Mouse (Mus musculus) bone marrow, adult 2 months (tissue): ENCODE results near the gene 4933434E20Rik. TPM values are rescaled to one million over a fixed set of nuclear protein-coding genes. Genes with fewer than 3 reads are reported as not detected.

Experiments
- H3K27ac ChIP-seq: fragments of 200-500 bp; 2 replicates; pipeline ENCODE4 v1.5.1; 2012; ENCODE audit warnings: low read depth, mild to moderate bottlenecking, control low read depth, inconsistent platforms, low read length; ENCODE audit not compliant: control insufficient read depth, poor library complexity, insufficient read depth
- H3K4me1 ChIP-seq: fragments of 200-500 bp; 2 replicates; pipeline ENCODE4 v1.6.1; 2011; ENCODE audit warnings: low read length; ENCODE audit not compliant: control insufficient read depth, insufficient read depth
- H3K4me3 ChIP-seq: fragments of 200-500 bp; replicated peaks from 2 replicates; pipeline ENCODE3; 2011; ENCODE audit warnings: mild to moderate bottlenecking, low read depth, low read length, control low read depth; ENCODE audit not compliant: control insufficient read depth
- CTCF ChIP-seq: fragments of 200-500 bp; IDR thresholded peaks from 2 replicates; pipeline ENCODE4 v1.5.1; 2011; ENCODE audit warnings: low read length, control low read depth; ENCODE audit not compliant: control insufficient read depth, insufficient read depth
- POLR2A ChIP-seq: fragments of 200-500 bp; IDR thresholded peaks from 2 replicates; pipeline ENCODE4 v1.6.1; 2011; ENCODE audit warnings: low read depth, mild to moderate bottlenecking, control low read depth, low read length, borderline replicate concordance; ENCODE audit not compliant: control insufficient read depth
- WGBS: fragments of 180-500 bp; shearing (Covaris S2); methylation state at CpG from one replicate; pipeline ENCODE4 v1.1.7; 2018; 5-methylcytosine and 5-hydroxymethylcytosine counted together
- polyA plus RNA-seq: library from polyadenylated mRNA; stranded (reverse); fragments of >200 nt; gene quantifications from 2 replicates; pipeline ENCODE4 v1.2.4, GENCODE M21; 2011; ENCODE audit warnings: low replicate concordance; ENCODE audit not compliant: missing spikeins, insufficient read depth, insufficient read length

4933434E20Rik gene
- 31.4 and 49.9 TPM in 2 replicates for polyA plus RNA-seq

DNA sequence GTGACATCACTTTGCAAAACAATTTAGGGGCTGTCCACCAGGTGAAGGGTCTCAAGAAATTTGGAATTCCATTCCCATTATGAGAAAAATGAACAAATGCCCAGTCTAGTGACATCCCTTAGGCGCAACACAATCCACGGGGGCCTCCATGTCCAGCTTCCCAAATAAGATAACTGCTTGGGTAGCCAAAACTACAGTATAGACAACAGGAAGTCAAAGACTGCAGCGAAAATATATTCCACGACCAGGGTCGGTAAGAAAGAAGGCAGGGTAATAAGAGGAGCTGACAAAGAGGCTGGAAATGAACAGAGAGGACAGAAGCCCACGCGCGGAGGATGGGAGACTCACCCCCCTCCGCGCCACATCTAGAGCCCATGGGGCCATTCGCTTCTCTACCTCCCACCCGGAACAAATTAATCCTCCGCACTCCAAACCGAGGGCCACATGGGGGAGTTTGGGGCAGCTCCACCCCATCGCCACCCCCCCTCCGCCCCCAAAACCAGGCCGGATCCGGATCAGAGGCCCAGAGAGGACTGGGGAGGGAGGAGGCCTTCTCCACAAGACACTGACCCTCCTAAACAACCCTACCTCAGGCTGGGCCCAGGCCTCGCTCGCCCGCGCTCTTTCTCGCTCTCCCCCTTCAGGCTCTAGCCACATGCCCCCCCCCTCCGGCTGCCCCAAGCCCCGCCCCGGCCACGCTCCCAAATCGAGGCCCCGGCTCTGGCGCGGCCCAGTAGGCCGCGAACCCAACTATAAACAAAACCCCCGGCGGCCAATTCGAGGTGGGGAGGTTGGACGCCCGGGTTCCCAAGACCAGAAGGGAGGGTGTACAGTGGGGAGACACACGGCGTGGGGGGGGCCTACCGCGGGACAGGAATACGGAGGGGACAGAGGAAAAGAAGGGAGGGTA is at the start of gene 4933434E20Rik:
Gene 4933434E20Rik (plus strand): TSS at position 196 of the 910 bp plus-strand sequence.
- Histone ChIP-seq H3K4me3 (peak within 1 kb of the TSS; percentile 98), H3K4me1 (no peaks in the 10 kb centered on the region; the same call in 1 of the 2 replicates), H3K27ac (peak within 1 kb of the TSS; percentile 85)
- WGBS, result under 1% methylated on average over 43 of the region's 43 CpGs
- TF ChIP-seq CTCF (no peak), POLR2A (no peak)

DNA sequence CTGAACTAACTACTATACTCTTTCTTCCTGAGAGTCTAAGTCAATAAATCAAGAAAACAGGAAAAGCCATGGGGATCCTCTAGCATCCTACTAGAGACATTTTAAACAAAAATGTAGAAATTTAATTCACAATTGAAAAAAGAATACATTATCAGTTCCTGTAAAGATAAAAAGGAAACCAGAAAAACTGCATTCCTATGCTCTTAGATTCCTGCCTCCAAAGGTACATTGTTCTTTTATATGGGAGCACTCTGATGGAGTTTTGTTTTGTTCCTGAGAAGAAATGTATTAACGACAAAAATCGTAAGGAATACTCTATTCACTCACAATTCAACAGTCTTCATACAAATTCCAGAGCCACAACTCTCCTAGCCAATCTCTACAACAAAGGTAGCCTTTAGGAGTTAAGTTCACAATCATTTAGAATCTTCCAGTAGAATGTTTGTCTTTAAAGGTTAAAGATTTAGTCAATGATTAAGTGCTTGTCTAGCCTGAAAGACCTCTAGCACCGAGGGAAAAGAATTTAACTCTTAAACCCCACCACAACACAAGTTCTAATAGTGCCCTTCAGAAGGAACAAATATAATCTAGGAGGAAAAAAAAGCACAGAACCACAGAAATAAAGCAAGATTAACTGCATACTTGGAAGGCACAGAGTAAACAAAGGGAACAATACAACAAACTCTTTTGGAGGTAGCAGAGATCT is 47.2 kb upstream of the 4933434E20Rik start:
- Histone ChIP-seq H3K4me1 (no peaks in the 10 kb centered on the region), H3K27ac (no peak overlapping the region), H3K4me3 (no peak overlapping the region)
- WGBS, result 78% methylated on average over 3 of the region's 3 CpGs
- TF ChIP-seq CTCF, result no peak
- TF ChIP-seq POLR2A, result no peak

DNA sequence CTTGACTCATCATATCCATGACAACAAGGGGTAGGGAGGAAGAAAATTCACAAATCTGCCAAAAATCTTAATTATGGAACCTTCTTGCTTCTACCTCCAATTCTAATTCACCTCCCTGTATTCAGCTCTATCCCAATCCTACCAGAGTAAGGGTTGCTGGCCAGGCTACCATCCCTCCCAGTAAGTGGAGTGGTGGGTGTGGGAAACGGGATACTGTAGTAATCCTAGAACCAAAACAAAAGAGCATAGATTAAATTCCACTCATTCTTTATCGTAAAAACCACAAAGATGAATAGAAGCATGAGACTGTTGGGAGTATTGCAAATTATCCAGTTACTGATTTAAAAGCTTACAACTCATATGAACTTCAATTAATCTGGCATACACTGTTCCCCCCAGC is 41.1 kb upstream of the 4933434E20Rik start:
- Histone ChIP-seq H3K27ac (no peak overlapping the region), H3K4me1 (no peaks in the 10 kb centered on the region), H3K4me3 (no peak overlapping the region)
- TF ChIP-seq CTCF, result no peak
- no peak for TF ChIP-seq POLR2A
- WGBS, result 88% methylated on average over 2 of the region's 2 CpGs

DNA sequence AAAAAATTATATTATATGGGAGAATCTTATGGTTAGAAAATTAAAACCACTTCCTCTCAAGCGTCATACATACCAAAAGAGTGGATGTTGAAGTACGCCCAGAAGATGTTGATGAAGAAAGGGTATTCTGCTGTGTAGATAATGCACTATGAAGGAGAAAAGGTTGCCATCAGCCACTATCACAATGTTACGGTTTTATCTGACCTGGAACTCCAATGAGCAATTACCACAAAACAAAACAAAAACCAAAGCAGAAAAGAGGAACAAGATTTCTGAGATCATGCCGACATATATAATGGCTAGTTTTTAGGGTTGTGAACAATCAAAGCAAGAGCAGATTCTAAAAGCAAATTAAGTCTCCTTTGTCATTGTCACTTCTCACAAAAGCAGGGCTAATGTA is 34.8 kb upstream of the 4933434E20Rik start:
- no peak for TF ChIP-seq POLR2A
- TF ChIP-seq CTCF, result no peak
- Histone ChIP-seq H3K4me1 (no peaks in the 10 kb centered on the region), H3K4me3 (no peak overlapping the region), H3K27ac (no peak overlapping the region)
- 41% methylated on average over 4 of the region's 4 CpGs for WGBS

DNA sequence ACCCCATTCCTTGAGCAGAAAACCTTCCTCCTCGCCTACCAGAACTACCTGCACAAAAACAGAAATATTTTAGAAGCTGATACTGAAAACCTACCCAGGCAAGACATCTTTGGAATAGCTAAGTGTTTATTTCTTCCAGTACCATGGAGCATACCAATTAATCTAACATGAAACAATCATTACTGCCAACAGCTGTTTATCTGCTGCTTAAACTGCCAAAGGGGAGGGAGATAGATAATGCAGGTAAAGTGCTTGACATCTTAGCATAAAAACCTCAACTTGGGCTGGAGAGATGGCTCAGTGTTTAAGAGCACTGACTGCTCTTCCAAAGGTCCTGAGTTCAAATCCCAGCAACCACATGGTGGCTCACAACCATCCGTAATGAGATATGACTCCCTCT is 16.8 kb upstream of the 4933434E20Rik start:
- Histone ChIP-seq H3K27ac (no peak overlapping the region), H3K4me1 (no peaks in the 10 kb centered on the region), H3K4me3 (no peak overlapping the region)
- 87% methylated on average over 2 of the region's 2 CpGs for WGBS
- TF ChIP-seq CTCF (no peak), POLR2A (no peak)

DNA sequence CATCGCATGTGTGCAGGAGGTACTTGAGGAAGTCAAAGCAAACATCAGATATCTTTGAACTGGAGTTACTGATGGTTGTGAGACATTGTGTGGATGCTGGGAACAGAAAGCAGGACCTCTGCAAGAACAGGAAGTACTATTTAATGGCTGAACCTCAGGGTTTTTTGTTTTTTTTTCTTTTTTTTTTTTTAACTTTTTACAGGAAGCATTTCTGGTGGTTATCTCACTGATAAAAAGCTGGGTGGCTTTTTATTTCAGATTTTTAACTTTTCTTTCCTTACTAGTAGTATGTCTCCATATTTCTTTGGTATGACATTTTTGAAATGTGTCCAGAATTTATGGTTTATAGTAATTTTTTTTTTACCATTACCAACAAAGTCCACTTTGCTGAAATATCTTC is 15.2 kb upstream of the 4933434E20Rik start:
- 84% methylated on average over 1 of the region's 1 CpGs for WGBS
- H3K4me1 ChIP-seq, result no peaks in the 10 kb centered on the region

DNA sequence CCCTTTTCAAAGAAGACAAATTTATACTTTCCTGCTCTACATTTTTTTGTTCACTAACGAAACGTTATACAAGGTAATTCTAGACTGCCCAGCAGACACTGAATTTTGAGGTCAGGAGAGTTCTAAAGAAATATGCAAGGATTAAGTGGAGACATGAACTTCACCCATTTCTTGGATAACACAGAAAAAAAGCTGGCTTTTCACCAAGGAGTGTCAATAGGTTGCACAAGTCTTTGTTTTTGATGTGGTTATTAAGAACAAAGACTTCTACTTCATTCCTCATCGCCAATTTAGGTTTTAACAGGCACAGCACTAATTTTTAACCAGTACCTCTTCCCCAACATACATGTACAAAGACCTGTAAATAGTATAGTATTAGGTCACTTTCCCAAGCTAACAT is 1.7 kb upstream of the 4933434E20Rik start:
- Histone ChIP-seq H3K27ac (no peak overlapping the region), H3K4me3 (no peak overlapping the region), H3K4me1 (no peaks in the 10 kb centered on the region; the same call in 1 of the 2 replicates)
- TF ChIP-seq CTCF (no peak), POLR2A (no peak)
- WGBS, result 69% methylated on average over 3 of the region's 3 CpGs

More for the DNA sequence above, 15.2 kb upstream of the 4933434E20Rik start:
- Histone ChIP-seq H3K4me3 (no peak overlapping the region), H3K27ac (no peak overlapping the region)
- TF ChIP-seq CTCF, result no peak
- no peak for TF ChIP-seq POLR2A

DNA sequence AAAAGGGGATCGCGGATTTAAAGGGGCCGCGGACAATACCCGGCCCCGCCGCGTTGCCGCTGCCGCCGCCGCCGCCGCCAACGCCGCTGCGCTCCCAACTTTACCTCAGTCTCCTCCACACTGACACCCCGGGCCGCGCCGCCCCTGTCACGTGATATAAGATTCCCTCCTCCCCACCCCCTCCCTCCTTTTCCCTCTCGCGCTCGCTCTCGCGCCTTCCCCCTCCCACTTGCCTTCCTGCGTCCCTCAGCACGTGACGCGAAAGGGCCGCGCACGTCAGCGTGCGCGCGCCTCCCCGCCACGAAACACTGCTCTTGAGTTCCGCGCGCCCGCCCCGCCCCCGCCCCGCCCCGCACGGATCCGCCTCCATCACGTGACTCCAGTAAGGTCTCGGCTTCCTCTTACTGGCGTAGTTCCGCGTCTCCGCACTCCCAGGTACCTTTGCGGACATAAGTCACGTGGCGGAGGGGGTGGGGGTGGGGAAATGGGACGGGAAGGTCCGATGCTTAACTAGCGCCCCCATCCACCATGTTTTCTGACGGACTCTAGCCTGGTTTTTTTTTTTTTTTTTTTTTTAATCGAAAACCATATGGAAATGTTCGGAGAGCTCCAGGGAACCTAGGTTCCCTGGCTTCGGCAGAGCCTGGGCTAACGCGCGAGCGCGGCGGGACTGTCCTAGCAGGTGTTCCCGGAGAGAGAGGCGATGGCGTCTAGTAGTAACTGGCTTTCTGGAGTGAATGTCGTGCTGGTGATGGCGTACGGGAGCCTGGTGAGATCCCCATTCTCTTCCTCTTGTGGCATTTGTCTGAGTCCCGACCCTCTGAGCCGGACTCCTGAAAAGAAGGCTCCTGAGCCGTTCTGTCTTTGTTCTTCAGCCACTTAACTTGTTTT is 1.2 kb downstream of the 4933434E20Rik start, which contains the start of gene Ubap2l:
Gene Ubap2l (minus strand): TSS at position 278 of the 891 bp plus-strand sequence.
- H3K4me3 ChIP-seq, result peak within 1 kb of the TSS; percentile 98
- no peak for TF ChIP-seq CTCF
- TF ChIP-seq POLR2A, result peak; percentile 76; the same call in 1 of the 2 replicates
- no peaks in the 10 kb centered on the region; the same call in 1 of the 2 replicates for H3K4me1 ChIP-seq
- H3K27ac ChIP-seq, result peak within 1 kb of the TSS; percentile 85
- under 1% methylated on average over 79 of the region's 81 CpGs for WGBS
